Mouse (Mus musculus): ENCODE results near the gene Scube3. TPM values are rescaled to one million over a fixed set of nuclear protein-coding genes. Genes with fewer than 3 reads are reported as not detected.

The Scube3 gene
- polyA plus RNA-seq (2012; rRNA removed) = 0.42 and 1.0 TPM in 2 replicates

DNA sequence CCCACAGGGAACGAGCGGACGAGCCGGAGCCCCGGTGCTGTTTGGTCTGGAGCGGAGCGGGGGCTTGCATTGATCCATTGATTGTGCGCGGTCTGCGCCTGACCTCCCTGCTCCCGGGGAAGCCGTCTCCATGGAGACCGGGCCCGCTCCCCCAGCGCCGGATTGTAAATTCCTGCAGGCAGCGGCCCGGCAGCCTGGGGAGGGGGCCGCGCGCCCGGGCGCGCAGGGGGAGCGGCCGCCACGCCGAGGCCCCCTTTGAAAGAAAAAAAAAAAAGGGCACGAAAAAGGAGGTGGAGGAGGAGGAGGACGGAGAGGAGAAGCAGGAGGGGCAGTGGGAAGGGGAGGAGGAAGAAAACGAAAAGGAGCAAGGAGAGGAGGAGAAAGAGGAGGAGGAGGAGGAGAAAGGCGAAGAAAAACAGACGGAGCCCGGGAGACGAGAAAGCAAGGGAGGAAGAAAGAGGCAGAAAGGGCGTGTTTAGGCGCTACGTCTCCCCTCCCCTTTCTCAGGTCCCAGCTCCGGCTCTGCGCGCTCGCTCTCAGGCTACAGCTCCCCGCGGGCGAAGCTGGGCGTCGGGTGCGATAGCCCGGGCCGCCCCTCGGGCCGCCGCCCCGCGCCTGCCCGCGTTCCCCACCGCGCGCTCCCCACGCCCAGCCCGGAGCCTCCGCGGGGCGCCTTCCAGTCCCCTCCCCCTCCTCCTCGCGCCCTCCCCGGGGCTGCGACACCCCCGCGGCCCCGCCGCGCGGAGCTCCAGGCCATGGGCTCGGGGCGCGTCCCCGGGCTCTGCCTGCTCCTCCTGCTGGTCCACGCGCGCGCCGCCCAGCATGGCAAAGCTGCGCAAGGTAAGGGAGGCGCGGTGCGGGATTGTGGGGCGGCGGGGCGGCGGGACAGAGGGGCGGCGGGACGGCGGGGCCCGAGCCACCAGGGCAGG lies at the start of gene Scube3:
TSS of gene Scube3 (plus strand) at position 371 of the 929 bp plus-strand sequence.

DNA sequence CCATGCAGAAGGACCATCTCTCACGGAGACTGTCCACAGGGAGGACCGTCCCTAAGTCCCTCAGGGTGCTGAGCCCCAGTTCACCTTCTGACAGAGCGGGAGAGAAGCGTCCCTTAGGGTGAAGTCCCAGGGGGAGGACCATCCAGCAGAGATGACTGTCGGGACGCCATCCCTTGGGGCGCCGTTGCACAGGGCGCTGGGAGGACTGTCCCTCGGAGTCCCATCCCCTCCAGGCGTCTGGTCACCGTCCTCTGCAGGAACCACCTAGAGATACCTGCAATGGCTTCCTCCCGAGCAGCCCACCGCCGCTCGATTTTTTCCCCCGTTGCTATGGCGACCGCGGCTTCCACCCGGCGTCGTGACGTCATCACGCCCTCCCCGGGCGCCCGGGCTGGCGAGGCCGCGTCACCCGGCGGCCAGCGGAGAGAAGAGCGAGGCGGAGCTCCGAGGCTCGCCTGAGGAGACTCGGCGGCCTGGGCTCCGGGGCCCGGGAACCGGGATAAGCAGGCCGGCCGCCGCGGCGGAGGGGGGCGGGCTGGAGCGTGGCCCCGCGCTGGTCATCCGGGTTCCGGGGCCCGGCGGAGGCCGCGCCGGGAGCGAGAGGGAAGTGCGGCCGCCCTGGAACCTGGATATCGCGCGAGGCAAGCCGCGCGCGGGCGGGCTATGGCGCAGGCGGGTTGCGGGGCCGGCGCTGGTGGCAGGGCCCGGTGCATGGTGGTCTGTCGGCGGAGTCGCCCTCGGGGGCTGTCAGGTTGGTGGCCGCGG lies 35.0 kb downstream of the Scube3 start, which contains the start of gene Zfp523:
TSS of gene Zfp523 (plus strand) at position 355 of the 765 bp plus-strand sequence.

GRCm38 (mm10) chr17:28207591-28208313 lies 65.8 kb downstream of the Scube3 start, which contains the start of gene Def6:
TSS of gene Def6 (plus strand) at chr17:28207778.

Other genes starting within 250 kb of the Scube3 start
- 23.8 and 24.3 TPM in 2 replicates for gene Anks1, start 232.8 kb upstream of the Scube3 start, polyA plus RNA-seq (2012; rRNA removed)
- 2.0 and 2.3 TPM in 2 replicates for gene Taf11, start 232.3 kb upstream of the Scube3 start, polyA plus RNA-seq (2012; rRNA removed)
- gene Tcp11, start 61.5 kb upstream of the Scube3 start, polyA plus RNA-seq (2012; rRNA removed) = 0.68 and 1.00 TPM in 2 replicates
- 39.0 and 39.4 TPM in 2 replicates for gene Zfp523, start 35.0 kb downstream of the Scube3 start, polyA plus RNA-seq (2012; rRNA removed)
- gene Def6, start 65.6 kb downstream of the Scube3 start, polyA plus RNA-seq (2012; rRNA removed) = 4.4 and 6.3 TPM in 2 replicates
- 54.9 and 58.3 TPM in 2 replicates for gene Ppard, start 90.6 kb downstream of the Scube3 start, polyA plus RNA-seq (2012; rRNA removed)
- 10.3 and 13.1 TPM in 2 replicates for gene Fance, start 171.4 kb downstream of the Scube3 start, polyA plus RNA-seq (2012; rRNA removed)
- 1,443 and 1,665 TPM in 2 replicates for gene Rpl10a, start 186.3 kb downstream of the Scube3 start, polyA plus RNA-seq (2012; rRNA removed)
- 28.1 and 33.5 TPM in 2 replicates for gene Tead3, start 208.7 kb downstream of the Scube3 start, polyA plus RNA-seq (2012; rRNA removed)
- 0.71 and 0.75 TPM in 2 replicates for gene Tulp1, start 223.1 kb downstream of the Scube3 start, polyA plus RNA-seq (2012; rRNA removed)